Mouse (Mus musculus): ENCODE measurements around the gene Spry1.

Spry1 gene

DNA sequence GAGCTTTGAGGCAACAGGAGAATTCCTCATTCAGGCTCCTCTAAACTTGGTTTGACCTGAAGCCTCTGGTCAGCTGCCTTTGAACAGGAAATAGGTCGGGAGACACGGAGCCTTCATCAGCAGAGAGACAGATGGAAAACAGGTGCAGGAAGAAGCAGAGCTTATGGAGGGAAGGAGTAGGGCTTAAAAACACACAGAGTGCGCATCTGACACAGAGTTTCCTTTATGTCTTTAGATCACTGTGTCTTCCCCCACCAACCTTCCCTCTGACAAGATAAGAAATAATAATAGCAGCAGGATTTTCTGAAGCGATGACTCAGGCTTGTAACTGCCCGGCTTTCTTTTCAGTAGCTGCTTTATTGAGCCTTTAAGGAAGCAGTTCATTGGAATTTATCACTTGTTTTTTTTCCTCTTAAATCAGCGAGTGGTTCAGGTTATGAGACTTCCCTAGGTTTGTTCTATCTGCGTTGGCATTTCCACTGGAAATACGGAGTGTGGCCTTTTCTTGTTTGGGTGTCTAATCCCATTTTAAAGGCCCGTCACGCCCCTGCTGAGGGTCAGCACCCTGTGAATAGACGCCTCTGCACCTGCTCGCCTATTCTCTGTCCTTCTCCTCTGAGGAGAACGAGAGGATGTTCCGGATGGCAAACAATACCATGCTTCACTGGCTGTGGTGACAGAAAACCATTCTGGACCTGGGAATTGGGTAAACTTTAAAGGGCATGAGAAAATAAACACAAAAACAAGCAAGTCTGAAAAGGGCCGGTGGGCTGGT, 32.7 kb downstream of the Spry1 start:
- DNase-seq (ENCODE audit: low spot score in 2 of 2) = no peak

- no peak for DNase-seq (ENCODE audit: low spot score in 2 of 2)
These were observed 33.9 kb downstream of the Spry1 start for GRCm38 (mm10) chr3:37673513-37674261.

DNA sequence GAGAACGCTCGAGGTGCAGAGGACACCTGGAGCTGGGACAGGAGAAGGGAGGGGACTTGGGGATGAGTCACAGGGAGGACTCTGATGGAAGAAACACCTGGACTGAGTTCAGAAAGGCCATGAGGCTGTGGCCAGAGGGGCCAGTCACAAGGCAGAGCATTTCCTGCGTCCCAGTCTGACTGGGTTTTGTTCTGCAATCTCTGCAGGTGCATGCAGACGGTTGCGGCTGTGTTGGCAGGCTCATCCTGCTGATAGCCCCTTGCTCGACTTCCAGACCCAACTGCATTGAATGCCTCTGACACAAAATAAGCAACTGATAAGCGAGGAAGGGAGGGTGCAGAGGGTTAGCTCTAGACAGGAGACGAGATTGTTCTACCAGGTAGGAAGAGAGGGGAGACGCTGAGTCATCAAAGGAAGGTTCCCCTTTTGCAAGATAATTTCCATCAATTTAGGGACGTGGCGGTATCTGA, 35.3 kb downstream of the Spry1 start:
- DNase-seq (ENCODE audit: low spot score in 2 of 2) = no peak

DNA sequence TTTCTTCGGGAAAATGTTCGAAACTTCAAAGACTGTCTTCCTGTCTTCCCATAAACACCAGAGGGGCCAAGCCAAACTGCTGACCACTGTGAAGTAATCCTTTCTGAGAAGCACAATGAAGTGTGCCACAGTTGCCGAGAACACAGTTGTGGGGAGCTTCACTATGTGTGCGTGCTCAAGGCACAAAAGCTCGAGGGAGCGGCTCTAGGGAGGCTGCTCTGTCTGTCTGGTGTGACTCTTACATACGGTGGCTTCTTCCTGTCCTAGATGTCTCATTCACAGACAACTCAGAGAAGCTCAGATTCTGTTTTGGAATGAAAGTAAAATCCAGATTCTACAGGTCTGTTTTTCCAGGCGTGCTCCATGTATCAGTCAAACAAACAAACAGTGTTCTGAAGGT, 36.5 kb downstream of the Spry1 start:
- DNase-seq (ENCODE audit: low spot score in 2 of 2) = no peak

- DNase-seq (ENCODE audit: low spot score in 2 of 2) = no peak
These were observed 46.5 kb downstream of the Spry1 start for GRCm38 (mm10) chr3:37686219-37686618.

- no peak for DNase-seq (ENCODE audit: low spot score in 2 of 2)
These were observed 47.0 kb downstream of the Spry1 start for GRCm38 (mm10) chr3:37686751-37687150.

DNA sequence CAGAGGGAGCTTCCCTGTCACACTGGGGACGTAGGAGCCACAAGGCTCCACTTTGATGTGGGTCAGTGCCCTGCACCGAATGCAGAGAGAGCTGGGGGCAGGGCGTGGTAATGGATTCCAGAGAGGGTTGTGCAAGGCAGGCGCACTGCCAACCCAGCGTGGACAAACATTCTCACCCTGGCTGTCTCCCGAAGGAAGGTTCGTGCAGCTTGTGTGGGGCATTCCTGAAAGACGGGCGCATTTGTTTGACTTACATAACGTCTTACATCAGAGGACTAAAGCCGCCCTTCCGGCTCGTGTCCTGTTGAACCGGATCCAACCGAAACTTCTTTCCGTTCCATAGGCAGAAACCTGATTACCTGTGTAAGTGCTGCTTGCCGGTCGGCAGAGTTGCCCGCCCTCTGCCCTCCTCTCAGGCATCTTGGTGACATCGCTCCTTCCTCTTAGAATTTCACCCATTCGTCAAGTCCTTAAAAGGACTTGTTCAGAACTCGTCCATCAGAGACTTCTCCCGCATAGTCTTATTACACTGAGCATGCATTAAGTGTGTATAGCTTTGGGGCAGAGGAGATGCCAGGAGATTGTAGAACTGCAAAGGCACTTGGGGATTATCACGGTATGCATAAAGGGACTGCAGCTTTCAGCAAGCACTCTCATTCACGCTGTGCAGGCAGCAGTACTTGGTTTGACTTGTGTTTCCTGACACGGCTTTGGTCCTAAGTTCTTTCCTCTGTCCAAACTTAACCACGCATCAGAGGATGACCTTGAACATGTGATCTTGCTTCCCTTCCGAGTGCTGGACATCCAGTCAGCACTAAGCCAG, 47.6 kb downstream of the Spry1 start:
- peak; percentile 29 to 40 for DNase-seq (ENCODE audit: low spot score in 2 of 2)

- no peak for DNase-seq (ENCODE audit: low spot score in 2 of 2)
These were observed 53.2 kb downstream of the Spry1 start for GRCm38 (mm10) chr3:37692945-37693344.

GRCm38 (mm10) chr3:37693552-37693951, 53.8 kb downstream of the Spry1 start:
- no peak for DNase-seq (ENCODE audit: low spot score in 2 of 2)

Data from frontal cortex, postnatal 25 days (tissue).